20 mouse cellular contexts compared by ENCODE assay signal in genomic region chr7:133946757-133947345, GRCm38 (mm10).
DNase-seq lines count a peak whose midpoint lies in the region; ATAC-seq and TF ChIP-seq lines count a peak whose summit lies in the region.
"Had no signal": no experiment of that assay in that cellular context is flagged by ENCODE, and none has a peak within 500 bp of the region (broad histone marks: within the 10 kb centered on the region; RNA-seq: fewer than 3 reads in every experiment).

No protein-coding gene starts in this region.

- no peak overlapping the region for H3K9ac ChIP-seq in intestine, embryonic 16.5 days (ENCODE audit: low read depth, low read length)
- no peak overlapping the region for H3K9ac ChIP-seq in intestine, postnatal 0 days (ENCODE audit: low read depth, low read length)
- no peak overlapping the region for H3K9ac ChIP-seq in ES-E14 (ENCODE audit: insufficient read depth, low read depth, low read length, poor library complexity, severe bottlenecking)
- no peak overlapping the region for H3K9ac ChIP-seq in hindbrain, embryonic 12.5 days
- H3K9ac ChIP-seq: hindbrain, embryonic 13.5 days had no signal

- no peak for ATAC-seq in intestine, embryonic 16.5 days
- no peak for ATAC-seq in intestine, postnatal 0 days
- ATAC-seq in hindbrain, embryonic 12.5 days (ENCODE audit: low FRiP score), result no peak
- ATAC-seq: activated CD4-positive, CD25-positive, alpha-beta regulatory T cell, adult 4 months; forebrain, embryonic 14.5 days had no signal

- WGBS in intestine, embryonic 16.5 days, result 34% methylated on average over 2 of the region's 2 CpGs
- WGBS in intestine, postnatal 0 days, result 32% methylated on average over 2 of the region's 2 CpGs
- WGBS in hindbrain, embryonic 12.5 days, result 50% methylated on average over 2 of the region's 2 CpGs

- H3K4me2 ChIP-seq in intestine, embryonic 16.5 days (ENCODE audit: low read depth, low read length), result no peak overlapping the region
- no peak overlapping the region for H3K4me2 ChIP-seq in intestine, postnatal 0 days (replicated peaks; ENCODE audit: low read depth)
- peak overlapping the region; percentile 44 for H3K4me2 ChIP-seq in myocyte (ENCODE audit: low read depth)
- H3K4me2 ChIP-seq in hindbrain, embryonic 12.5 days (replicated peaks), result no peak overlapping the region
- H3K4me2 ChIP-seq: heart, embryonic 11.5 days; hindbrain, embryonic 13.5 days; liver, embryonic 11.5 days had no signal

- DNase-seq in ES-E14 (ENCODE audit: low read depth, low spot score) (peak; percentile 16), R1 (ENCODE audit: low read depth, low spot score) (peak; percentile 67)
- DNase-seq in spleen, postnatal 36 days (ENCODE audit: low spot score in 2 of 2), result no peak
- DNase-seq: cerebellum, postnatal 14 days; gastrocnemius, postnatal 36 days; left cerebral cortex, postnatal 4 days; lung, postnatal 14 days; right cerebral cortex, postnatal 14 days had no signal

- TF ChIP-seq CTCF in intestine, postnatal 0 days (IDR thresholded peaks at IDR 0.05; ENCODE audit: low read depth), result no peak

- H3K27me3 ChIP-seq in intestine, embryonic 16.5 days (replicated peaks; ENCODE audit: control insufficient read depth, insufficient read depth, low read length), result no peaks in the 10 kb centered on the region
- no peaks in the 10 kb centered on the region for H3K27me3 ChIP-seq in intestine, postnatal 0 days (replicated peaks; ENCODE audit: control insufficient read depth, insufficient read depth, low read length)
- no peaks in the 10 kb centered on the region for H3K27me3 ChIP-seq in myocyte (ENCODE audit: control insufficient read depth, insufficient read depth, insufficient read length)
- H3K27me3 ChIP-seq in hindbrain, embryonic 12.5 days, result no peaks in the 10 kb centered on the region
- H3K27me3 ChIP-seq: hindbrain, embryonic 13.5 days had no signal

- no peak for TF ChIP-seq POLR2A in myocyte (IDR thresholded peaks at IDR 0.05; ENCODE audit: insufficient read length, low read depth)

- no peaks in the 10 kb centered on the region for H3K4me1 ChIP-seq in intestine, embryonic 16.5 days (ENCODE audit: control insufficient read depth, insufficient read depth, low read length)
- no peaks in the 10 kb centered on the region for H3K4me1 ChIP-seq in intestine, postnatal 0 days (replicated peaks; ENCODE audit: control insufficient read depth, insufficient read depth, low read length)
- peaks cover 4 to 6% of the 10 kb centered on the region in 2 experiments for H3K4me1 ChIP-seq in ES-E14 (ENCODE audit: control insufficient read depth in 2 of 2, insufficient read depth in 2 of 2, low read length in 2 of 2, poor library complexity in 1 of 2)
- H3K4me1 ChIP-seq in hindbrain, embryonic 12.5 days, result no peaks in the 10 kb centered on the region
- H3K4me1 ChIP-seq: hindbrain, embryonic 13.5 days; midbrain, embryonic 10.5 days had no signal

- H3K79me2 ChIP-seq in myocyte (ENCODE audit: control insufficient read depth, insufficient read depth), result no peaks in the 10 kb centered on the region

- no peaks in the 10 kb centered on the region for H3K36me3 ChIP-seq in intestine, embryonic 16.5 days (ENCODE audit: control insufficient read depth, insufficient read depth, low read length)
- no peaks in the 10 kb centered on the region for H3K36me3 ChIP-seq in intestine, postnatal 0 days (ENCODE audit: control insufficient read depth, insufficient read depth)
- no peaks in the 10 kb centered on the region; the same call in 1 of the 2 replicates for H3K36me3 ChIP-seq in ES-E14 (ENCODE audit: control insufficient read depth, insufficient read depth, low read length, poor library complexity, severe bottlenecking)
- peaks cover 4% of the 10 kb centered on the region for H3K36me3 ChIP-seq in myocyte (ENCODE audit: control insufficient read depth, insufficient read depth)
- H3K36me3 ChIP-seq in hindbrain, embryonic 12.5 days, result no peaks in the 10 kb centered on the region
- H3K36me3 ChIP-seq: G1E; hindbrain, embryonic 13.5 days; midbrain, embryonic 10.5 days had no signal

- H3ac ChIP-seq in myocyte (ENCODE audit: control insufficient read depth, insufficient read length), result no peak overlapping the region

- peak overlapping the region; percentile 18; the same call in 1 of the 2 replicates for H3K27ac ChIP-seq in intestine, embryonic 16.5 days (ENCODE audit: low read length)
- H3K27ac ChIP-seq in intestine, postnatal 0 days (ENCODE audit: low read depth, low read length), result no peak overlapping the region
- H3K27ac ChIP-seq in ES-E14 (ENCODE audit: insufficient read depth, low read depth, low read length, poor library complexity, severe bottlenecking), result peak overlapping the region; percentile 31; the same call in 1 of the 2 replicates
- H3K27ac ChIP-seq in hindbrain, embryonic 12.5 days, result no peak overlapping the region
- H3K27ac ChIP-seq: hindbrain, embryonic 13.5 days; layer of hippocampus, adult 2 months; midbrain, embryonic 10.5 days had no signal

- H3K4me3 ChIP-seq in intestine, embryonic 16.5 days (ENCODE audit: low read length), result no peak overlapping the region
- no peak overlapping the region for H3K4me3 ChIP-seq in intestine, postnatal 0 days (ENCODE audit: low read depth, low read length)
- H3K4me3 ChIP-seq in ES-E14 (ENCODE audit: insufficient read depth in 1 of 2, low read depth in 1 of 2, low read length in 2 of 2, poor library complexity in 1 of 2, severe bottlenecking in 1 of 2) (no peak overlapping the region), myocyte (no peak overlapping the region)
- no peak overlapping the region for H3K4me3 ChIP-seq in hindbrain, embryonic 12.5 days
- H3K4me3 ChIP-seq: hindbrain, embryonic 13.5 days; layer of hippocampus, adult 2 months; midbrain, embryonic 10.5 days had no signal

- in situ Hi-C loops in ES-E14 (cut with MboI; ENCODE audit: low sequenced_read_pairs in 2 of 2, unreplicated experiment in 2 of 2), result no loop called here

- no peaks in the 10 kb centered on the region for H3K9me3 ChIP-seq in intestine, embryonic 16.5 days (ENCODE audit: control insufficient read depth, low read length)
- no peaks in the 10 kb centered on the region for H3K9me3 ChIP-seq in intestine, postnatal 0 days (ENCODE audit: control insufficient read depth)
- H3K9me3 ChIP-seq in ES-E14 (ENCODE audit: control insufficient read depth, insufficient read depth, low read depth, low read length), result no peaks in the 10 kb centered on the region
- H3K9me3 ChIP-seq in hindbrain, embryonic 12.5 days (replicated peaks), result no peaks in the 10 kb centered on the region
- H3K9me3 ChIP-seq: hindbrain, embryonic 13.5 days; midbrain, embryonic 10.5 days had no signal

TF ChIP-seq in ES-E14, 5 proteins besides CTCF, POLR2A, EP300 and RAD21:
- TF ChIP-seq HCFC1 (IDR thresholded peaks at IDR 0.05; ENCODE audit: borderline replicate concordance, insufficient read depth, low read length) (no peak), ZNF384 (IDR thresholded peaks at IDR 0.05; ENCODE audit: low read depth, low read length) (no peak), MAFK (IDR thresholded peaks at IDR 0.05; ENCODE audit: insufficient read depth, low read depth, low read length) (no peak), ZC3H11A (IDR thresholded peaks at IDR 0.05; ENCODE audit: borderline replicate concordance, low read depth, low read length) (no peak), CHD2 (IDR thresholded peaks at IDR 0.05; ENCODE audit: low read depth, low read length) (no peak)

TF ChIP-seq in myocyte, 11 proteins besides CTCF, POLR2A, EP300 and RAD21:
- no peak for TF ChIP-seq TCF12 (IDR thresholded peaks at IDR 0.05; ENCODE audit: insufficient read depth, poor library complexity, severe bottlenecking)
- TF ChIP-seq MYOD1 (IDR thresholded peaks at IDR 0.05; ENCODE audit: control insufficient read depth in 1 of 3, insufficient read length in 2 of 3, low read depth in 2 of 3), result no peak
- TF ChIP-seq E2F4 (IDR thresholded peaks at IDR 0.05; ENCODE audit: insufficient read depth), result no peak
- TF ChIP-seq POLR2AphosphoS2 (IDR thresholded peaks at IDR 0.05; ENCODE audit: insufficient read length, low read depth), result no peak
- no peak for TF ChIP-seq SRF (IDR thresholded peaks at IDR 0.05; ENCODE audit: control insufficient read depth, insufficient read length, low read depth)
- TF ChIP-seq MYOG (IDR thresholded peaks at IDR 0.05; ENCODE audit: control insufficient read depth in 1 of 3, insufficient read depth in 1 of 3, insufficient read length in 2 of 3, low read depth in 2 of 3), result no peak

Comparison
In these comparisons a context has a peak if more than half of its experiments do, and no peak if none do; other contexts are left out.
1. H3K27ac ChIP-seq: peak in intestine, embryonic 16.5 days (single experiment) and ES-E14 (single experiment); none in intestine, postnatal 0 days (single experiment) and hindbrain, embryonic 12.5 days (single experiment).
2. DNase-seq: peak in ES-E14 (single experiment) and R1 (single experiment); none in spleen, postnatal 36 days (0 of 2).